Mouse (Mus musculus): ENCODE results near the gene Nr2f2. TPM values are rescaled to one million over a fixed set of nuclear protein-coding genes. Genes with fewer than 3 reads are reported as not detected.

The Nr2f2 gene
- polyA plus RNA-seq, 1 experiment from 2014 or later, result 230 TPM

DNA sequence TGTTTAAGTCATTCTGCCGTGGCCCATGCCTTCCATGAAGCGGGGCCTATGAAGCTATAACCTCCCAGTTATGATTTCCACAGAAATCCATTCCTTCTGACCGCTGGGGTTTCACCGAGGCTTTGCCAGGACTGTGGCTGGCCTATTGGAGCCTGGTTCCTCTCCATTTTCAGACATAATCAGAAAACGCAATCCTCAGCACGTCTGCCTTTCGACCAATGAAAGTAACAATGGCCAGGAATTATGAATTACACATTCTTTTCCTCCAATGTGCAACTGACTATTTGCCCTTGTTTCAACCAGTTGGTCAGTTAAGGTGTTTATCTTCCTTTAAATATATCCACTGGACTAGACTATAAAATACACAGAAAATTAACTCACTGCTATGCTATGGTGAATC lies 31.1 kb downstream of the Nr2f2 start:
- peak overlapping the region; percentile 20; the same call in 1 of the 2 replicates for H3K27ac ChIP-seq
- H3K4me3 ChIP-seq (replicated peaks), result 0 out of 2 replicates have a peak overlapping the region, but pooled peaks have one; percentile 31
- H3K27me3 ChIP-seq, result peaks cover 26% of the 10 kb centered on the region
- peak overlapping the region; percentile 60 for H3K4me2 ChIP-seq
- H3K9ac ChIP-seq, result no peak overlapping the region
- H3K36me3 ChIP-seq, result peaks cover 10% of the 10 kb centered on the region; the same call in 1 of the 2 replicates
- no peaks in the 10 kb centered on the region for H3K9me3 ChIP-seq (replicated peaks)
- ATAC-seq (replicated peaks; ENCODE audit: low FRiP score), result no peak
- H3K4me1 ChIP-seq, result peaks cover 71% of the 10 kb centered on the region
- WGBS, result 24% methylated on average over 7 of the region's 7 CpGs

GRCm38 (mm10) chr7:70334836-70335235 lies 31.7 kb downstream of the Nr2f2 start:
- Histone ChIP-seq H3K4me3 (replicated peaks) (peak overlapping the region; percentile 31), H3K36me3 (peaks cover 5% of the 10 kb centered on the region; the same call in 1 of the 2 replicates), H3K9me3 (replicated peaks) (no peaks in the 10 kb centered on the region), H3K4me1 (peaks cover 69% of the 10 kb centered on the region), H3K4me2 (peak overlapping the region; percentile 60), H3K9ac (0 out of 2 replicates have a peak overlapping the region, but pooled peaks have one; percentile 35), H3K27ac (peak overlapping the region; percentile 67; the same call in 1 of the 2 replicates), H3K27me3 (peaks cover 28% of the 10 kb centered on the region)
- under 1% methylated on average over 17 of the region's 17 CpGs for WGBS
- ATAC-seq (replicated peaks; ENCODE audit: low FRiP score), result 0 out of 2 replicates have a peak, but pooled peaks have one; percentile 17

- peaks cover 38% of the 10 kb centered on the region for H3K27me3 ChIP-seq
- H3K9me3 ChIP-seq (replicated peaks), result no peaks in the 10 kb centered on the region
- no peak overlapping the region for H3K4me2 ChIP-seq
- peaks cover 78% of the 10 kb centered on the region for H3K4me1 ChIP-seq
- H3K4me3 ChIP-seq (replicated peaks), result no peak overlapping the region
- no peak for ATAC-seq (replicated peaks; ENCODE audit: low FRiP score)
- no peak overlapping the region for H3K9ac ChIP-seq
- H3K36me3 ChIP-seq, result no peaks in the 10 kb centered on the region
- no peak overlapping the region for H3K27ac ChIP-seq
- WGBS, result 27% methylated on average over 11 of the region's 11 CpGs
These were observed 32.7 kb downstream of the Nr2f2 start for GRCm38 (mm10) chr7:70333851-70334250.

GRCm38 (mm10) chr7:70332926-70333664 lies 33.4 kb downstream of the Nr2f2 start:
- Histone ChIP-seq H3K9ac (no peak overlapping the region), H3K4me3 (replicated peaks) (no peak overlapping the region), H3K9me3 (replicated peaks) (no peaks in the 10 kb centered on the region), H3K4me1 (peaks cover 82% of the 10 kb centered on the region), H3K4me2 (peak overlapping the region; percentile 83), H3K27me3 (peaks cover 42% of the 10 kb centered on the region), H3K27ac (peak overlapping the region; percentile 92; the same call in 1 of the 2 replicates), H3K36me3 (no peaks in the 10 kb centered on the region)
- WGBS, result 33% methylated on average over 14 of the region's 14 CpGs
- no peak for ATAC-seq (replicated peaks; ENCODE audit: low FRiP score)

- H3K36me3 ChIP-seq, result no peaks in the 10 kb centered on the region
- H3K4me3 ChIP-seq (replicated peaks), result peak overlapping the region; percentile 55
- WGBS, result 8% methylated on average over 26 of the region's 26 CpGs
- H3K27me3 ChIP-seq, result peaks cover 49% of the 10 kb centered on the region
- peak overlapping the region; percentile 51 for H3K9ac ChIP-seq
- peak overlapping the region; percentile 83 for H3K4me2 ChIP-seq
- ATAC-seq (replicated peaks; ENCODE audit: low FRiP score), result no peak
- H3K27ac ChIP-seq, result peak overlapping the region; percentile 92
- no peaks in the 10 kb centered on the region for H3K9me3 ChIP-seq (replicated peaks)
- H3K4me1 ChIP-seq, result peaks cover 76% of the 10 kb centered on the region
These were observed 34.3 kb downstream of the Nr2f2 start for GRCm38 (mm10) chr7:70332064-70332850.

- under 1% methylated on average over 48 of the region's 48 CpGs for WGBS
- H3K4me2 ChIP-seq, result peak overlapping the region; percentile 83
- H3K4me1 ChIP-seq, result peaks cover 71% of the 10 kb centered on the region
- H3K27ac ChIP-seq, result peak overlapping the region; percentile 92
- peak overlapping the region; percentile 51 for H3K9ac ChIP-seq
- ATAC-seq (replicated peaks; ENCODE audit: low FRiP score), result peak; percentile 88
- H3K36me3 ChIP-seq, result no peaks in the 10 kb centered on the region
- no peaks in the 10 kb centered on the region for H3K9me3 ChIP-seq (replicated peaks)
- H3K4me3 ChIP-seq (replicated peaks), result peak overlapping the region; percentile 55
- peaks cover 56% of the 10 kb centered on the region for H3K27me3 ChIP-seq
These were observed 35.1 kb downstream of the Nr2f2 start for GRCm38 (mm10) chr7:70331243-70332063.

DNA sequence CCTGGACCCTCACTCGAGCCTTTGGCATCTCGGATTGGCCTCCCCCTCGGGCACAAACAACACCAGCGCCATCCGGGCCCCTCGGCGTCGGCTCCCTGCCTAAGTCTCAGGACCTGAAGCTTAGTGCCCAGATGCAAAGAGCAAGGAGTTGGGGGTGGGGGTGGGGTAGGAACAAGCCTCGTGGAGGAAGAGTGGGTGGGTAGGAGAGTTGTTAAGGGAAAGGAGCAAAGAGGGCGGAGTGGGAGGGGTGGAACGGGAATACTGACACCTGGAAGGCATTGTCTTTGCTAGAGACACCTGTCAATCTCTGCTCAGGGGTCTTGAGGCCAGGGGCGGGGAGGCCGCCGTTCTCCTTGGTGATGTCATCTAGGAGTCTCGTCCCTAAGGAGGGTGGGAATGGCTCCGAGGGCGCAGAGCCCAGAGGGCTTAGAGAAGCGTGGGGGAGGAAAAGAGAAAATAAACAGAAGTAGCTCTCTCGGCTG lies 35.7 kb downstream of the Nr2f2 start:
- Histone ChIP-seq H3K4me2 (peak overlapping the region; percentile 83), H3K27me3 (peaks cover 62% of the 10 kb centered on the region), H3K4me1 (peaks cover 72% of the 10 kb centered on the region), H3K9me3 (replicated peaks) (no peaks in the 10 kb centered on the region), H3K4me3 (replicated peaks) (peak overlapping the region; percentile 55), H3K27ac (peak overlapping the region; percentile 92), H3K9ac (peak overlapping the region; percentile 43), H3K36me3 (no peaks in the 10 kb centered on the region)
- 2% methylated on average over 19 of the region's 19 CpGs for WGBS
- peak; percentile 57 for ATAC-seq (replicated peaks; ENCODE audit: low FRiP score)

DNA sequence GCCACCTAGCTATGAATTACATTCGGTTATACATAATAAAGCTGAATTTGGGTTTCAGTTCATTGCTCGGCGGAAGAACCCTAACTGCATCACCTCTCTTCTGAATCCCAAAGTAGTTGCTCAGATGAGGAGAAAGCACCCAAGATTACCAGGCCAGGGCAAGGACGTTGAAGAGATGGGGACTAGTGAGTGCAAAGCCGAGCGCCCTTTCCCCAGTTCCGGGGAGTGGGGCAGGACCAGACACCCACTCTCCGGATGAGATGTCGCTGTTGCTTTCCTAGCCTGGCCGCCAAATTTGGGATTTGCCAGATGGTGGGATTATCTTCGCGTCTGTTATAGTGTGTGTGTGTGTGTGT lies 36.4 kb downstream of the Nr2f2 start:
- peaks cover 74% of the 10 kb centered on the region for H3K4me1 ChIP-seq
- peaks cover 61% of the 10 kb centered on the region for H3K27me3 ChIP-seq
- no peaks in the 10 kb centered on the region for H3K9me3 ChIP-seq (replicated peaks)
- H3K9ac ChIP-seq, result no peak overlapping the region
- H3K4me2 ChIP-seq, result peak overlapping the region; percentile 83
- H3K4me3 ChIP-seq (replicated peaks), result 0 out of 2 replicates have a peak overlapping the region, but pooled peaks have one; percentile 2
- no peak for ATAC-seq (replicated peaks; ENCODE audit: low FRiP score)
- H3K27ac ChIP-seq, result no peak overlapping the region
- no peaks in the 10 kb centered on the region for H3K36me3 ChIP-seq
- 23% methylated on average over 12 of the region's 12 CpGs for WGBS

DNA sequence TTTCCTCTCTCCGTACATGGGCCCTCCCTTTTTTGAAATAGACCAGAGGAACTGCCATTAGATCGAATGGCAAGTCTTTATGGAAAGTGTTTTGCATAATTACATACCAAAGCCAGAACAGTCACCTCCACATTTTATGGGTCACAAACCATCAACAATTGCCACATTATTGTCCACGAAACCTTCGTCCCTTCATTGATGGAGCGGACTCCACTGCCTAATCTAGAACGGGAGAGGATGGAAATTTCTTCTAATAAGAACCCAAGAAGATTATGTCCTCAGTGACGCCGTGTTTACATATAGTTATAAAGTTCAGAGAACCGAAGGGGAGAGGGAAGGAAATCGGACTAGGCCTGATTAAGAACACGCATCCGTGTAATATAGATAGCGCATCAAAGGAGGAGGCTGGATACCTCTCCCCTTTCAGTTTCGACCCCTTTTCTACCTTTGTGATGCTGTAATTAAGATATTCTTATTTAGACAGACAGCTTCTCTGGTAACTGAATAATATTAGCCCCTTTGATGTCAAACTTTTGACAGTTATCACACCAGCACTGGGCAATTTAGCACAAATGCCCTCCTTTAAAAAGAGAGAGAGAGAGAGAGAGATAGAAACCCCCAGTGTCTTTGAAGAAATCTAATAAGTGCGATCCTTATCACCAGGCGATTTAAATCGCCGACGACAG lies 36.9 kb downstream of the Nr2f2 start:
- peaks cover 64% of the 10 kb centered on the region for H3K27me3 ChIP-seq
- H3K4me2 ChIP-seq, result no peak overlapping the region; the same call in 1 of the 2 replicates
- H3K36me3 ChIP-seq, result no peaks in the 10 kb centered on the region
- no peaks in the 10 kb centered on the region for H3K9me3 ChIP-seq (replicated peaks)
- H3K9ac ChIP-seq, result no peak overlapping the region
- no peak for ATAC-seq (replicated peaks; ENCODE audit: low FRiP score)
- no peak overlapping the region for H3K27ac ChIP-seq
- 38% methylated on average over 19 of the region's 19 CpGs for WGBS
- H3K4me1 ChIP-seq, result peaks cover 72% of the 10 kb centered on the region
- no peak overlapping the region for H3K4me3 ChIP-seq (replicated peaks)

GRCm38 (mm10) chr7:70329037-70329516 lies 37.5 kb downstream of the Nr2f2 start:
- H3K4me2 ChIP-seq, result no peak overlapping the region
- H3K4me3 ChIP-seq (replicated peaks), result no peak overlapping the region
- no peaks in the 10 kb centered on the region for H3K36me3 ChIP-seq
- no peak overlapping the region for H3K9ac ChIP-seq
- ATAC-seq (replicated peaks; ENCODE audit: low FRiP score), result no peak
- H3K4me1 ChIP-seq, result peaks cover 68% of the 10 kb centered on the region
- H3K27me3 ChIP-seq, result peaks cover 70% of the 10 kb centered on the region
- H3K27ac ChIP-seq, result no peak overlapping the region
- H3K9me3 ChIP-seq (replicated peaks), result no peaks in the 10 kb centered on the region
- WGBS, result 49% methylated on average over 6 of the region's 6 CpGs

Measured in kidney, embryonic 15.5 days (tissue).